ENCODE assay signal across 9 mouse cellular contexts in genomic region chr9:107305601-107306542, GRCm38 (mm10). TPM values are rescaled to one million over a fixed set of nuclear protein-coding genes. Genes with fewer than 3 reads are reported as not detected.
DNase-seq lines count a peak whose midpoint lies in the region; ATAC-seq and TF ChIP-seq lines count a peak whose summit lies in the region.
"Had no signal": no experiment of that assay in that cellular context is flagged by ENCODE, and none has a peak within 500 bp of the region (broad histone marks: within the 10 kb centered on the region; RNA-seq: fewer than 3 reads in every experiment).

No protein-coding gene starts in this region.

- H3K27ac ChIP-seq in heart, embryonic 13.5 days (replicated peaks), result no peak overlapping the region
- H3K27ac ChIP-seq in stomach, embryonic 14.5 days (ENCODE audit: low read length), result peak overlapping the region; percentile 89
- H3K27ac ChIP-seq in forebrain, embryonic 12.5 days, result no peak overlapping the region
- H3K27ac ChIP-seq in thymus, adult 2 months (ENCODE audit: control insufficient read depth, insufficient read depth, low read length), result no peak overlapping the region
- H3K27ac ChIP-seq: limb, embryonic 12.5 days had no signal

- H3K4me2 ChIP-seq in heart, embryonic 13.5 days, result no peak overlapping the region
- peak overlapping the region; percentile 12; the same call in 1 of the 2 replicates for H3K4me2 ChIP-seq in stomach, embryonic 14.5 days (replicated peaks; ENCODE audit: low read depth, low read length)
- no peak overlapping the region for H3K4me2 ChIP-seq in forebrain, embryonic 12.5 days
- H3K4me2 ChIP-seq: limb, embryonic 12.5 days had no signal

- ATAC-seq in heart, embryonic 13.5 days (ENCODE audit: extremely low read depth, insufficient number of reproducible peaks, low FRiP score, low TSS enrichment), result no peak
- peak; percentile 23; the same call in 1 of the 2 replicates for ATAC-seq in erythroid progenitor cell, adult 5-6 weeks (replicated peaks; ENCODE audit: low FRiP score, poor library complexity, severe bottlenecking)
- ATAC-seq in stomach, embryonic 14.5 days (ENCODE audit: insufficient number of reproducible peaks, insufficient read depth, low FRiP score, low read depth), result peak; percentile 62
- ATAC-seq in forebrain, embryonic 12.5 days (ENCODE audit: low FRiP score), result no peak

- peaks cover 64% of the 10 kb centered on the region for H3K4me1 ChIP-seq in heart, embryonic 13.5 days
- peaks cover 22% of the 10 kb centered on the region for H3K4me1 ChIP-seq in stomach, embryonic 14.5 days (ENCODE audit: control insufficient read depth, insufficient read depth, low read length)
- no peaks in the 10 kb centered on the region for H3K4me1 ChIP-seq in forebrain, embryonic 12.5 days
- peaks cover 12% of the 10 kb centered on the region; the same call in 1 of the 2 replicates for H3K4me1 ChIP-seq in thymus, adult 2 months (replicated peaks; ENCODE audit: control insufficient read depth, insufficient read depth, low read length)

- 44% methylated on average over 13 of the region's 13 CpGs for WGBS in heart, embryonic 13.5 days
- 50% methylated on average over 13 of the region's 13 CpGs for WGBS in stomach, embryonic 14.5 days
- 72% methylated on average over 13 of the region's 13 CpGs for WGBS in forebrain, embryonic 12.5 days
- 54% methylated on average over 13 of the region's 13 CpGs for WGBS in thymus, adult 2 months

- H3K4me3 ChIP-seq in heart, embryonic 13.5 days, result no peak overlapping the region
- no peak overlapping the region for H3K4me3 ChIP-seq in stomach, embryonic 14.5 days (ENCODE audit: low read depth, low read length)
- no peak overlapping the region for H3K4me3 ChIP-seq in forebrain, embryonic 12.5 days (replicated peaks)
- H3K4me3 ChIP-seq in thymus, adult 2 months (ENCODE audit: control insufficient read depth, insufficient read depth, low read length), result no peak overlapping the region
- H3K4me3 ChIP-seq: limb, embryonic 12.5 days had no signal

- no peak for TF ChIP-seq CTCF in thymus, adult 2 months (IDR thresholded peaks at IDR 0.05; ENCODE audit: borderline replicate concordance, control insufficient read depth, extremely low read depth, insufficient read depth, low read length, poor library complexity)

- H3K27me3 ChIP-seq in heart, embryonic 13.5 days (replicated peaks), result no peaks in the 10 kb centered on the region
- no peaks in the 10 kb centered on the region for H3K27me3 ChIP-seq in stomach, embryonic 14.5 days (ENCODE audit: control insufficient read depth, insufficient read depth, low read length)
- no peaks in the 10 kb centered on the region for H3K27me3 ChIP-seq in forebrain, embryonic 12.5 days
- H3K27me3 ChIP-seq in thymus, adult 2 months (ENCODE audit: control insufficient read depth, insufficient read depth, low read length), result no peaks in the 10 kb centered on the region
- H3K27me3 ChIP-seq: limb, embryonic 12.5 days had no signal

- TF ChIP-seq POLR2A in thymus, adult 2 months (IDR thresholded peaks at IDR 0.05; ENCODE audit: control insufficient read depth, extremely low read depth, insufficient read depth, low read length, poor library complexity), result no peak

- no peak for DNase-seq in heart, adult 9 months (ENCODE audit: low spot score in 2 of 2)
- peak; percentile 47 to 69 for DNase-seq in kidney, postnatal 25 days
- DNase-seq in cerebellum, postnatal 36 days, result no peak
- no peak for DNase-seq in thymus, adult 2 months

- peaks cover 14% of the 10 kb centered on the region for H3K36me3 ChIP-seq in heart, embryonic 13.5 days
- peaks cover 11% of the 10 kb centered on the region for H3K36me3 ChIP-seq in stomach, embryonic 14.5 days (ENCODE audit: control insufficient read depth, insufficient read depth, low read length)
- peaks cover 12% of the 10 kb centered on the region for H3K36me3 ChIP-seq in forebrain, embryonic 12.5 days (replicated peaks)
- H3K36me3 ChIP-seq in thymus, adult 2 months (ENCODE audit: control insufficient read depth, insufficient read depth, low read length), result no peaks in the 10 kb centered on the region

- no peaks in the 10 kb centered on the region for H3K9me3 ChIP-seq in heart, embryonic 13.5 days
- no peaks in the 10 kb centered on the region for H3K9me3 ChIP-seq in stomach, embryonic 14.5 days (ENCODE audit: control insufficient read depth, low read depth, low read length)
- no peaks in the 10 kb centered on the region for H3K9me3 ChIP-seq in forebrain, embryonic 12.5 days
- H3K9me3 ChIP-seq: limb, embryonic 12.5 days had no signal

- H3K9ac ChIP-seq in heart, embryonic 13.5 days, result 0 out of 2 replicates have a peak overlapping the region, but pooled peaks have one; percentile 37
- H3K9ac ChIP-seq in stomach, embryonic 14.5 days (replicated peaks; ENCODE audit: low read depth, low read length), result no peak overlapping the region
- no peak overlapping the region for H3K9ac ChIP-seq in forebrain, embryonic 12.5 days
- H3K9ac ChIP-seq: limb, embryonic 12.5 days had no signal

RNA-seq across cellular contexts. Expression of gene Cish, which starts 10.0 kb away (rescaled TPM):
- polyA plus RNA-seq in heart, embryonic 13.5 days (2015; fragmentation: Nextera tagmentation; extraction: Ambion mirVana), result 17.2 and 18.7 TPM in 2 replicates
- total RNA-seq in erythroid progenitor cell, adult 5-6 weeks (2015; ENCODE audit: low replicate concordance), result 5.9 and 23.4 TPM in 2 replicates
- 3.6 and 5.1 TPM in 2 replicates for total RNA-seq in erythroid progenitor cell, adult 5-6 weeks (2017; ENCODE audit: low replicate concordance)
- polyA plus RNA-seq in stomach, embryonic 14.5 days (2014; fragmentation: Nextera tagmentation; extraction: Ambion mirVana), result 8.0 and 9.5 TPM in 2 replicates
- 4.5 and 6.0 TPM in 2 replicates for polyA plus RNA-seq in forebrain, embryonic 12.5 days (2016; fragmentation: Nextera tagmentation; extraction: Ambion mirVana)
- polyA plus RNA-seq in thymus, adult 2 months (2012; rRNA removed), result 34.5 and 39.6 TPM in 2 replicates

RNA-seq across cellular contexts. Expression of gene Mapkapk3, which starts 16.2 kb away (rescaled TPM):
- 5.1 and 7.0 TPM in 2 replicates for polyA plus RNA-seq in heart, embryonic 13.5 days (2015; fragmentation: Nextera tagmentation; extraction: Ambion mirVana)
- 7.6 and 17.2 TPM in 2 replicates for total RNA-seq in erythroid progenitor cell, adult 5-6 weeks (2015; ENCODE audit: low replicate concordance)
- total RNA-seq in erythroid progenitor cell, adult 5-6 weeks (2017; ENCODE audit: low replicate concordance), result 10.0 and 15.7 TPM in 2 replicates
- 24.8 and 27.8 TPM in 2 replicates for polyA plus RNA-seq in stomach, embryonic 14.5 days (2014; fragmentation: Nextera tagmentation; extraction: Ambion mirVana)
- 2.4 and 3.7 TPM in 2 replicates for polyA plus RNA-seq in forebrain, embryonic 12.5 days (2016; fragmentation: Nextera tagmentation; extraction: Ambion mirVana)
- 30.5 and 43.6 TPM in 2 replicates for polyA plus RNA-seq in thymus, adult 2 months (2012; rRNA removed)

RNA-seq across cellular contexts. Expression of gene Hemk1, which starts 32.3 kb away (rescaled TPM):
- polyA plus RNA-seq in heart, embryonic 13.5 days (2015; fragmentation: Nextera tagmentation; extraction: Ambion mirVana), result 11.4 and 12.0 TPM in 2 replicates
- total RNA-seq in erythroid progenitor cell, adult 5-6 weeks (2015; ENCODE audit: low replicate concordance), result not detected in 2 replicates
- total RNA-seq in erythroid progenitor cell, adult 5-6 weeks (2017; ENCODE audit: low replicate concordance), result 0.15 and 3.9 TPM in 2 replicates
- polyA plus RNA-seq in stomach, embryonic 14.5 days (2014; fragmentation: Nextera tagmentation; extraction: Ambion mirVana), result 12.4 and 12.9 TPM in 2 replicates
- polyA plus RNA-seq in forebrain, embryonic 12.5 days (2016; fragmentation: Nextera tagmentation; extraction: Ambion mirVana), result 10.3 and 12.0 TPM in 2 replicates
- polyA plus RNA-seq in thymus, adult 2 months (2012; rRNA removed), result 23.6 and 25.5 TPM in 2 replicates

RNA-seq across cellular contexts. Expression of gene 6430571L13Rik, which starts 34.5 kb away (rescaled TPM):
- 0.79 and 1.1 TPM in 2 replicates for polyA plus RNA-seq in heart, embryonic 13.5 days (2015; fragmentation: Nextera tagmentation; extraction: Ambion mirVana)
- not detected in 2 replicates for total RNA-seq in erythroid progenitor cell, adult 5-6 weeks (2015; ENCODE audit: low replicate concordance)
- total RNA-seq in erythroid progenitor cell, adult 5-6 weeks (2017; ENCODE audit: low replicate concordance), result not detected in 2 replicates
- 0.13 and 0.19 TPM in 2 replicates for polyA plus RNA-seq in stomach, embryonic 14.5 days (2014; fragmentation: Nextera tagmentation; extraction: Ambion mirVana)
- polyA plus RNA-seq in forebrain, embryonic 12.5 days (2016; fragmentation: Nextera tagmentation; extraction: Ambion mirVana), result 2.2 and 2.9 TPM in 2 replicates
- polyA plus RNA-seq in thymus, adult 2 months (2012; rRNA removed), result 0.91 and 1.2 TPM in 2 replicates

Comparison
In these comparisons a context has a peak if more than half of its experiments do, and no peak if none do; other contexts are left out.
1. ATAC-seq: peak in erythroid progenitor cell, adult 5-6 weeks (single experiment) and stomach, embryonic 14.5 days (single experiment); none in heart, embryonic 13.5 days (single experiment) and forebrain, embryonic 12.5 days (single experiment).
2. DNase-seq: peak in kidney, postnatal 25 days (2 of 2); none in heart, adult 9 months (0 of 2), cerebellum, postnatal 36 days (0 of 2) and thymus, adult 2 months (single experiment).